Mouse (Mus musculus) olfactory bulb, adult 2 months (tissue): ENCODE measurements around the gene Fsip1.

Source experiments
- CTCF ChIP-seq: fragments of 200-500 bp; IDR thresholded peaks from 2 replicates; pipeline ENCODE4 v1.5.1; 2012; ENCODE audit warnings: low read depth, mild to moderate bottlenecking, low read length, moderate library complexity; ENCODE audit not compliant: insufficient read depth
- POLR2A ChIP-seq: fragments of 200-500 bp; IDR thresholded peaks from 2 replicates; pipeline ENCODE4 v1.6.1; 2012; ENCODE audit warnings: mild to moderate bottlenecking, low read depth, low read length, moderate library complexity; ENCODE audit not compliant: insufficient read depth

DNA sequence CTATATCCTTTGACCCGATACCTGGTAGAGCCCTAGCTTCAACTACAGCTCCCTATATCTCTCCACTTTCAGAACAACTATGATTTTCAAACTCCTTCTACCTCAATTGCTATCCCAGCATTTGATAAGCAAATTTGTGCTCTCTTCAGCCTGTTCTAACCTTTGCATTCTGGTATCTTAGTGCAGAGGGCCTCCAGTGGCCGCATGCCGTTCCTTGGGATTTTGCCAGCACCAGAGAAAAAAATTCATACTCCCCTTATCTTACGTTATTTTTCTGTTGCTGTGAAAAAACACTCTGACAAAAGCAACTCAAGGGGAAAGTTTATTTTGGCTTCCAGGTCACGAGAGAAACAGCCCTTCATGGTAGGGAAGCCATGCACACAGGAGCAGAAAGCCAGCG is 173.1 kb downstream of the Fsip1 start:
- TF ChIP-seq CTCF (no peak), POLR2A (no peak)
